Mouse (Mus musculus): ENCODE measurements at regions not wholly inside any gene's neighbourhood (a gene's known extent, or its start where the extent isn't known, plus 50 kb on each side); places are given as distances from the start of the nearest gene placed in this dataset.

GRCm38 (mm10) chr6:100045109-100045508 lies 242.2 kb downstream of the Rybp start:
- 89% methylated on average over 6 of the region's 6 CpGs for WGBS
- no peaks in the 10 kb centered on the region; the same call in none of the 2 replicates for H3K27me3 ChIP-seq (ENCODE audit: control insufficient read depth, insufficient read depth, low read depth, low read length)

GRCm38 (mm10) chr6:100041161-100041560 lies 246.1 kb downstream of the Rybp start:
- Histone ChIP-seq H3K27ac (ENCODE audit: low read length) (no peak overlapping the region), H3K9me3 (replicated peaks; ENCODE audit: control insufficient read depth, low read length, poor library complexity, severe bottlenecking) (no peaks in the 10 kb centered on the region), H3K27me3 (ENCODE audit: control insufficient read depth, insufficient read depth, low read depth, low read length) (no peaks in the 10 kb centered on the region; the same call in none of the 2 replicates), H3K36me3 (ENCODE audit: control insufficient read depth, insufficient read depth, low read length) (no peaks in the 10 kb centered on the region), H3K9ac (ENCODE audit: low read depth, low read length) (no peak overlapping the region), H3K4me3 (ENCODE audit: low read depth, low read length) (no peak overlapping the region), H3K4me2 (ENCODE audit: low read length) (no peak overlapping the region), H3K4me1 (ENCODE audit: control insufficient read depth, insufficient read depth, low read length) (peaks cover 7% of the 10 kb centered on the region)
- ATAC-seq: no peak
- WGBS: 55% methylated on average over 5 of the region's 5 CpGs

More at GRCm38 (mm10) chr6:100045109-100045508, 242.2 kb downstream of the Rybp start:
- Histone ChIP-seq H3K36me3 (ENCODE audit: control insufficient read depth, insufficient read depth, low read length) (no peaks in the 10 kb centered on the region), H3K4me1 (ENCODE audit: control insufficient read depth, insufficient read depth, low read length) (peaks cover 11% of the 10 kb centered on the region), H3K9ac (ENCODE audit: low read depth, low read length) (no peak overlapping the region), H3K27ac (ENCODE audit: low read length) (no peak overlapping the region), H3K4me3 (ENCODE audit: low read depth, low read length) (no peak overlapping the region), H3K4me2 (ENCODE audit: low read length) (no peak overlapping the region), H3K9me3 (replicated peaks; ENCODE audit: control insufficient read depth, low read length, poor library complexity, severe bottlenecking) (no peaks in the 10 kb centered on the region)
- ATAC-seq: no peak

GRCm38 (mm10) chr6:100040459-100040984 lies 246.8 kb downstream of the Rybp start:
- H3K27me3 ChIP-seq (ENCODE audit: control insufficient read depth, insufficient read depth, low read depth, low read length): no peaks in the 10 kb centered on the region; the same call in none of the 2 replicates
- no peak overlapping the region for H3K27ac ChIP-seq (ENCODE audit: low read length)
- H3K36me3 ChIP-seq (ENCODE audit: control insufficient read depth, insufficient read depth, low read length): no peaks in the 10 kb centered on the region
- no peaks in the 10 kb centered on the region for H3K9me3 ChIP-seq (replicated peaks; ENCODE audit: control insufficient read depth, low read length, poor library complexity, severe bottlenecking)
- WGBS: 48% methylated on average over 7 of the region's 7 CpGs
- ATAC-seq: no peak
- H3K4me2 ChIP-seq (ENCODE audit: low read length): no peak overlapping the region
- peaks cover 2% of the 10 kb centered on the region; the same call in 1 of the 2 replicates for H3K4me1 ChIP-seq (ENCODE audit: control insufficient read depth, insufficient read depth, low read length)
- no peak overlapping the region for H3K4me3 ChIP-seq (ENCODE audit: low read depth, low read length)
- H3K9ac ChIP-seq (ENCODE audit: low read depth, low read length): no peak overlapping the region

GRCm38 (mm10) chr6:100032701-100033100 lies 254.6 kb downstream of the Rybp start:
- Histone ChIP-seq H3K4me3 (ENCODE audit: low read depth, low read length) (no peak overlapping the region), H3K9ac (ENCODE audit: low read depth, low read length) (no peak overlapping the region), H3K27ac (ENCODE audit: low read length) (no peak overlapping the region), H3K9me3 (replicated peaks; ENCODE audit: control insufficient read depth, low read length, poor library complexity, severe bottlenecking) (no peaks in the 10 kb centered on the region), H3K27me3 (ENCODE audit: control insufficient read depth, insufficient read depth, low read depth, low read length) (no peaks in the 10 kb centered on the region), H3K4me1 (ENCODE audit: control insufficient read depth, insufficient read depth, low read length) (no peaks in the 10 kb centered on the region), H3K4me2 (ENCODE audit: low read length) (no peak overlapping the region), H3K36me3 (ENCODE audit: control insufficient read depth, insufficient read depth, low read length) (no peaks in the 10 kb centered on the region)
- no peak for ATAC-seq
- 81% methylated on average over 10 of the region's 10 CpGs for WGBS

- H3K4me2 ChIP-seq (ENCODE audit: low read length): no peak overlapping the region
- H3K27ac ChIP-seq (ENCODE audit: low read length): no peak overlapping the region
- no peak overlapping the region for H3K9ac ChIP-seq (ENCODE audit: low read depth, low read length)
- H3K4me1 ChIP-seq (ENCODE audit: control insufficient read depth, insufficient read depth, low read length): no peaks in the 10 kb centered on the region
- no peaks in the 10 kb centered on the region for H3K27me3 ChIP-seq (ENCODE audit: control insufficient read depth, insufficient read depth, low read depth, low read length)
- no peak for ATAC-seq
- WGBS: 41% methylated on average over 2 of the region's 2 CpGs
- H3K4me3 ChIP-seq (ENCODE audit: low read depth, low read length): no peak overlapping the region
- H3K36me3 ChIP-seq (ENCODE audit: control insufficient read depth, insufficient read depth, low read length): no peaks in the 10 kb centered on the region
- H3K9me3 ChIP-seq (replicated peaks; ENCODE audit: control insufficient read depth, low read length, poor library complexity, severe bottlenecking): no peaks in the 10 kb centered on the region
Observed at GRCm38 (mm10) chr6:100030522-100030921, 256.8 kb downstream of the Rybp start.

- Histone ChIP-seq H3K9me3 (replicated peaks; ENCODE audit: control insufficient read depth, low read length, poor library complexity, severe bottlenecking) (no peaks in the 10 kb centered on the region), H3K27me3 (ENCODE audit: control insufficient read depth, insufficient read depth, low read depth, low read length) (no peaks in the 10 kb centered on the region), H3K36me3 (ENCODE audit: control insufficient read depth, insufficient read depth, low read length) (no peaks in the 10 kb centered on the region), H3K27ac (ENCODE audit: low read length) (no peak overlapping the region), H3K9ac (ENCODE audit: low read depth, low read length) (no peak overlapping the region), H3K4me1 (ENCODE audit: control insufficient read depth, insufficient read depth, low read length) (no peaks in the 10 kb centered on the region), H3K4me2 (ENCODE audit: low read length) (no peak overlapping the region), H3K4me3 (ENCODE audit: low read depth, low read length) (no peak overlapping the region)
- ATAC-seq: peak; percentile 16; the same call in 1 of the 2 replicates
- WGBS: 26% methylated on average over 9 of the region's 9 CpGs
Observed at GRCm38 (mm10) chr6:100030010-100030409, 257.3 kb downstream of the Rybp start.

GRCm38 (mm10) chr6:100027524-100027923 lies 259.8 kb downstream of the Rybp start:
- H3K27me3 ChIP-seq (ENCODE audit: control insufficient read depth, insufficient read depth, low read depth, low read length): no peaks in the 10 kb centered on the region
- H3K4me2 ChIP-seq (ENCODE audit: low read length): no peak overlapping the region
- H3K9me3 ChIP-seq (replicated peaks; ENCODE audit: control insufficient read depth, low read length, poor library complexity, severe bottlenecking): no peaks in the 10 kb centered on the region
- no peaks in the 10 kb centered on the region for H3K4me1 ChIP-seq (ENCODE audit: control insufficient read depth, insufficient read depth, low read length)
- no peak for ATAC-seq
- H3K4me3 ChIP-seq (ENCODE audit: low read depth, low read length): no peak overlapping the region
- WGBS: 48% methylated on average over 5 of the region's 5 CpGs
- no peak overlapping the region for H3K9ac ChIP-seq (ENCODE audit: low read depth, low read length)
- H3K36me3 ChIP-seq (ENCODE audit: control insufficient read depth, insufficient read depth, low read length): no peaks in the 10 kb centered on the region
- H3K27ac ChIP-seq (ENCODE audit: low read length): no peak overlapping the region

- Histone ChIP-seq H3K9ac (ENCODE audit: low read depth, low read length) (no peak overlapping the region), H3K9me3 (replicated peaks; ENCODE audit: control insufficient read depth, low read length, poor library complexity, severe bottlenecking) (no peaks in the 10 kb centered on the region), H3K27me3 (ENCODE audit: control insufficient read depth, insufficient read depth, low read depth, low read length) (no peaks in the 10 kb centered on the region), H3K4me3 (ENCODE audit: low read depth, low read length) (no peak overlapping the region), H3K4me2 (ENCODE audit: low read length) (no peak overlapping the region), H3K27ac (ENCODE audit: low read length) (no peak overlapping the region), H3K4me1 (ENCODE audit: control insufficient read depth, insufficient read depth, low read length) (no peaks in the 10 kb centered on the region), H3K36me3 (ENCODE audit: control insufficient read depth, insufficient read depth, low read length) (no peaks in the 10 kb centered on the region)
- WGBS: 11% methylated on average over 5 of the region's 5 CpGs
- peak; percentile 79 for ATAC-seq
Observed at GRCm38 (mm10) chr6:100025531-100025951, 261.7 kb downstream of the Rybp start.

- Histone ChIP-seq H3K27me3 (ENCODE audit: control insufficient read depth, insufficient read depth, low read depth, low read length) (no peaks in the 10 kb centered on the region), H3K27ac (ENCODE audit: low read length) (no peak overlapping the region), H3K4me3 (ENCODE audit: low read depth, low read length) (no peak overlapping the region), H3K4me2 (ENCODE audit: low read length) (no peak overlapping the region), H3K9ac (ENCODE audit: low read depth, low read length) (no peak overlapping the region), H3K36me3 (ENCODE audit: control insufficient read depth, insufficient read depth, low read length) (no peaks in the 10 kb centered on the region), H3K4me1 (ENCODE audit: control insufficient read depth, insufficient read depth, low read length) (no peaks in the 10 kb centered on the region), H3K9me3 (replicated peaks; ENCODE audit: control insufficient read depth, low read length, poor library complexity, severe bottlenecking) (no peaks in the 10 kb centered on the region)
- WGBS: 66% methylated on average over 7 of the region's 7 CpGs
- ATAC-seq: no peak
Observed at GRCm38 (mm10) chr6:100023434-100024095, 263.7 kb downstream of the Rybp start.

All from midbrain, embryonic 16.5 days (tissue).